Mouse (Mus musculus): Measurements from ENCODE around the gene Tnr. TPM values are rescaled to one million over a fixed set of nuclear protein-coding genes. Genes with fewer than 3 reads are reported as not detected.
"Not testable (repeated sequence)": the region's sequence is repeated elsewhere in the genome, so short reads cannot be mapped to it uniquely, and the experiment has no call there.

Gene Tnr
- polyA plus RNA-seq, 1 experiment: 32.6 TPM

GRCm38 (mm10) chr1:159923010-159923409, 399.4 kb downstream of the Tnr start:
- DNase-seq (ENCODE audit: extremely low spot score in 1 of 2, low spot score in 1 of 2): no peak

GRCm38 (mm10) chr1:159924105-159924504, 400.5 kb downstream of the Tnr start:
- peak in 1 of 2 experiments; percentile 53 for DNase-seq (ENCODE audit: extremely low spot score in 1 of 2, low spot score in 1 of 2)

- no peak for DNase-seq (ENCODE audit: extremely low spot score in 1 of 2, low spot score in 1 of 2)
These were observed 401.1 kb downstream of the Tnr start for GRCm38 (mm10) chr1:159924684-159925083.

- no peak for DNase-seq (ENCODE audit: extremely low spot score in 1 of 2, low spot score in 1 of 2)
These were observed 405.2 kb downstream of the Tnr start for GRCm38 (mm10) chr1:159928681-159929335.

GRCm38 (mm10) chr1:159932092-159932491, 408.5 kb downstream of the Tnr start:
- no peak for DNase-seq (ENCODE audit: extremely low spot score in 1 of 2, low spot score in 1 of 2)

GRCm38 (mm10) chr1:159932598-159932997, 409.0 kb downstream of the Tnr start:
- no peak for DNase-seq (ENCODE audit: extremely low spot score in 1 of 2, low spot score in 1 of 2)

GRCm38 (mm10) chr1:159938449-159938848, 414.9 kb downstream of the Tnr start:
- no peak for DNase-seq (ENCODE audit: extremely low spot score in 1 of 2, low spot score in 1 of 2)

- DNase-seq (ENCODE audit: extremely low spot score in 1 of 2, low spot score in 1 of 2): no peak
These were observed 415.8 kb downstream of the Tnr start for GRCm38 (mm10) chr1:159939335-159939734.

GRCm38 (mm10) chr1:159953526-159953925, 430.0 kb downstream of the Tnr start:
- DNase-seq (ENCODE audit: extremely low spot score in 1 of 2, low spot score in 1 of 2): no peak

- DNase-seq (ENCODE audit: extremely low spot score in 1 of 2, low spot score in 1 of 2): no peak
These were observed 439.8 kb downstream of the Tnr start for GRCm38 (mm10) chr1:159963351-159963750.

- DNase-seq (ENCODE audit: extremely low spot score in 1 of 2, low spot score in 1 of 2): not testable (repeated sequence)
These were observed 442.7 kb downstream of the Tnr start for GRCm38 (mm10) chr1:159966286-159966685.

- DNase-seq (ENCODE audit: extremely low spot score in 1 of 2, low spot score in 1 of 2): no peak
These were observed 444.8 kb downstream of the Tnr start for GRCm38 (mm10) chr1:159968395-159968794.

GRCm38 (mm10) chr1:159977786-159978185, 454.2 kb downstream of the Tnr start:
- no peak for DNase-seq (ENCODE audit: extremely low spot score in 1 of 2, low spot score in 1 of 2)

- no peak for DNase-seq (ENCODE audit: extremely low spot score in 1 of 2, low spot score in 1 of 2)
These were observed 455.5 kb downstream of the Tnr start for GRCm38 (mm10) chr1:159979096-159979495.

- DNase-seq (ENCODE audit: extremely low spot score in 1 of 2, low spot score in 1 of 2): no peak
These were observed 456.8 kb downstream of the Tnr start for GRCm38 (mm10) chr1:159980355-159980754.

Measured in frontal cortex, adult 2 months (tissue).